Mouse (Mus musculus) left cerebral cortex, postnatal 10 days (tissue): ENCODE measurements around the gene Clybl. TPM values are rescaled to one million over a fixed set of nuclear protein-coding genes. Genes with fewer than 3 reads are reported as not detected.

Source experiments
- DNase-seq, 2 experiments: peaks; one replicate each; pipeline ENCODE4 v3.0.0; 2021 to 2022; ENCODE audit warnings: low spot score in 2 of 2, mixed read lengths in 1 of 2; ENCODE audit errors: extremely low spot score in 1 of 2
- intact Hi-C: fragments of 180-260 bp; cut with DNase I; formaldehyde crosslinking; loops from one replicate; pipeline ENCODE4 v1.15.1; 2025
- total RNA-seq, 2 experiments: library from RNA; stranded (reverse); gene quantifications; 2 replicates each; pipeline ENCODE4 v1.2.3; 2021

Gene Clybl
- total RNA-seq, 2 experiments from 2014 or later: 19.4 to 20.9 TPM

- intact Hi-C loops: no loop called here
- no peak for DNase-seq
Observed at GRCm38 (mm10) chr14:122371979-122372378, 190.5 kb downstream of the Clybl start.

GRCm38 (mm10) chr14:122373458-122373857 lies 192.0 kb downstream of the Clybl start:
- DNase-seq: no peak
- intact Hi-C loops: no loop called here

GRCm38 (mm10) chr14:122374285-122374997 lies 192.9 kb downstream of the Clybl start:
- intact Hi-C loops: no loop called here

GRCm38 (mm10) chr14:122375070-122375811 lies 193.7 kb downstream of the Clybl start:
- intact Hi-C loops: no loop called here
- no peak for DNase-seq

More at GRCm38 (mm10) chr14:122374285-122374997, 192.9 kb downstream of the Clybl start:
- no peak for DNase-seq

GRCm38 (mm10) chr14:122376482-122377143 lies 195.1 kb downstream of the Clybl start:
- intact Hi-C loops: no loop called here
- no peak for DNase-seq

GRCm38 (mm10) chr14:122377681-122378080 lies 196.2 kb downstream of the Clybl start:
- intact Hi-C loops: no loop called here
- no peak for DNase-seq

GRCm38 (mm10) chr14:122379076-122379475 lies 197.6 kb downstream of the Clybl start:
- DNase-seq: no peak
- intact Hi-C loops: no loop called here

GRCm38 (mm10) chr14:122379996-122380395 lies 198.5 kb downstream of the Clybl start:
- no peak for DNase-seq
- intact Hi-C loops: loop anchor here (5.0 kb wide), 1 partner anchor 97 kb away; the partner anchor contains the start of gene Zic2

- no peak for DNase-seq
- intact Hi-C loops: loop anchor here (5.0 kb wide), 1 partner anchor 96 kb away; the partner anchor contains the start of gene Zic2
Observed at GRCm38 (mm10) chr14:122380896-122381845, 199.7 kb downstream of the Clybl start.

GRCm38 (mm10) chr14:122382281-122382680 lies 200.8 kb downstream of the Clybl start:
- intact Hi-C loops: loop anchor here (5.0 kb wide), 1 partner anchor 95 kb away; the partner anchor contains the start of gene Zic2
- no peak for DNase-seq

- intact Hi-C loops: loop anchor here (5.0 kb wide), 1 partner anchor 93 kb away; the partner anchor contains the start of gene Zic2
- no peak for DNase-seq
Observed at GRCm38 (mm10) chr14:122383931-122384330, 202.4 kb downstream of the Clybl start.

GRCm38 (mm10) chr14:122384447-122385237 lies 203.1 kb downstream of the Clybl start:
- intact Hi-C loops: loop anchor here (5.0 kb wide), 1 partner anchor 93 kb away; the partner anchor contains the start of gene Zic2
- no peak for DNase-seq

- DNase-seq: no peak
- intact Hi-C loops: no loop called here
Observed at GRCm38 (mm10) chr14:122385238-122385534, 203.7 kb downstream of the Clybl start.

- no peak for DNase-seq
- intact Hi-C loops: no loop called here
Observed at GRCm38 (mm10) chr14:122385758-122386157, 204.3 kb downstream of the Clybl start.

- intact Hi-C loops: no loop called here
- no peak for DNase-seq
Observed at GRCm38 (mm10) chr14:122386281-122387130, 205.0 kb downstream of the Clybl start.

GRCm38 (mm10) chr14:122387781-122388180 lies 206.3 kb downstream of the Clybl start:
- no peak for DNase-seq
- intact Hi-C loops: no loop called here
